Mouse (Mus musculus): ENCODE measurements around the gene Mb21d2. TPM values are rescaled to one million over a fixed set of nuclear protein-coding genes. Genes with fewer than 3 reads are reported as not detected.

Gene Mb21d2
- polyA plus RNA-seq (2012; rRNA removed): 33.1 and 35.5 TPM in 2 replicates

DNA sequence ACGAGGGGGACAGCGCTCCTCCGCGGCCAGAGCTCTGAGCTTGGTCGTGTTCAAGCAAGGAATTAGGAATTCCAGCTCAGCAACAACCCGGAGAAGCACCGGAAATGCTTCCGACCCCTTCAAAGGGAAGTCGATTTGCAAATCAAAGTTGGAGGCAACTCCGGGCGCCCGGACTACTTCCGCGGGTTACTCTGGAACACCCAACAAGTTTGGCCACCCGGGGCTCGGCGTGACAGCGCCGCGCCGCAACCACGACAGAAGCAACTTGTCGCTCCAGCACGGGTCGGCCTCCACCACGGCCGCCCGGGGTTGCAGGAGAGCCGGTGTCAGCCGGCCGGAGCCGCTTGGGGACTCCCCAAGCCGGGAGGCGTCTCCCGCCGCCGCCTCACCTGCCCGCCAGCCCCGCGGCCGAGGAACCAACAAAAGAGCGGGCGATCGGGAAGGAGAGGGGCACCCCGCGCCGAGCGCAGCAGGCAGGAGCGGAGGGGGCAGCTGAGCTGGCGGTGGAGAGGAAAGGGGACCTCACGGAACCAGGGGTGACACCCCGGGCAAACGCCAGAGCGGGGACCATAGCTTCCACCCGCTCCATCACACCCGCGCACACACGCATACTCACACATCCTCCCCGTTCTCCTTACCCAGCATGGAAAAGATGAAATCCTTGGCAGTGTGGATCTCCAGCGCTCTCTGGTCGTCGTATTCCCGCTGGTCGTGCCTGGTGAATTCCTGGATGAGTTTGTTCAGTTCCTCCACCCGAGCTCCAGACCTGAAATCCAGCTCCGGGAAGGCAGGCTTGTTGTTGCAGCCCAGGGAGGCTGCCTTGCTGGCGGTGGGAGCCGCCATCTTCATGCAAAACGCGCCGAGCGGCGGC lies at the start of gene Mb21d2:
Gene Mb21d2, minus strand, starts transcription at position 859 of the 871 bp plus-strand sequence.
- TF ChIP-seq CTCF (IDR thresholded peaks at IDR 0.05; ENCODE audit: extremely low read depth, insufficient read depth, low read length): no peak
- TF ChIP-seq POLR2A (IDR thresholded peaks at IDR 0.05; ENCODE audit: extremely low read depth, insufficient read depth, low read length): 0 out of 2 replicates have a peak, but pooled peaks have one; percentile 21
- Histone ChIP-seq H3K27ac (ENCODE audit: insufficient read depth, low read length) (peak within 1 kb of the TSS; percentile 73; the same call in 1 of the 2 replicates), H3K4me1 (ENCODE audit: control insufficient read depth, insufficient read depth, low read length) (no peaks in the 10 kb centered on the region), H3K4me3 (ENCODE audit: insufficient read depth, low read length) (peak within 1 kb of the TSS; percentile 75)

DNA sequence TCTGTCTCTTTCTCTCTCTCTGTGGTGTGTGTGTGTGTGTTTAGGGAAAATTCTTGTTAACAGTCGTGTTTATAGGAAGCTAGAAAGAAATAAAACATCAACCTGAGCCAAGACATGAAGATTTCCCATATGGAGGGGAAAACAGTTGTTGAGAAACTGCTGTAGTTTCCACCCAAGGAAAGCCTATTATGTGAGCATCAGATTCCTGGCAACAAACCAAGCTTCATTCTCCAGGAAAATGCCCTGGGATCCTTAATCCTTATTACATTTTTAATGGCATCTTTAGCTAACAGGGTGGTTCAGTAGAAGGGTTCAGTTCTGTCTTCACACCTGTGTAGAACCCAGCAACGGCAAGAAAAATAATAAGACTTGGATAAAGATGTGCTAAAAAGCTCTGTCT lies 36.8 kb upstream of the Mb21d2 start:
- TF ChIP-seq POLR2A (IDR thresholded peaks at IDR 0.05; ENCODE audit: extremely low read depth, insufficient read depth, low read length) (no peak), CTCF (IDR thresholded peaks at IDR 0.05; ENCODE audit: extremely low read depth, insufficient read depth, low read length) (no peak)
- H3K4me3 ChIP-seq (ENCODE audit: insufficient read depth, low read length): no peak overlapping the region
- H3K4me1 ChIP-seq (ENCODE audit: control insufficient read depth, insufficient read depth, low read length): no peaks in the 10 kb centered on the region
- H3K27ac ChIP-seq (ENCODE audit: insufficient read depth, low read length): no peak overlapping the region

DNA sequence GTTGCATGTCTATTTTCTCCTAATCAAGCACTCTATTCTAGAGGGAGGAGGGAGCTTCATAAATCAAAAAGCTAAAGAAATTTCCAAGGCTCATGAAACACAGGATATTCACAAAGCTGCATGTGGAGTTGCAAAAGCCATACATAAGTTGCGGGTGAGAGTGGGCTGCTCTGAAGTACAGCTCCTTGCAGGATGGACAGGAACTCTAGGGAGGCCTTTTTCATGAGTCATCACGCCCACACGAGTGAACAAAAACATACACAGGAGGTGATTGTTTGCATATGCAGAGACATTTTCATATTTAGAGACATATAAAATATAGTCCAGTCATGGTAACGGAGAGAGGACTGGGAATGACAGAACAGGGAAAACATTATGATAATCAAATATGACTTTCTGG lies 34.6 kb upstream of the Mb21d2 start:
- H3K27ac ChIP-seq (ENCODE audit: insufficient read depth, low read length): no peak overlapping the region
- TF ChIP-seq POLR2A (IDR thresholded peaks at IDR 0.05; ENCODE audit: extremely low read depth, insufficient read depth, low read length) (no peak), CTCF (IDR thresholded peaks at IDR 0.05; ENCODE audit: extremely low read depth, insufficient read depth, low read length) (no peak)
- H3K4me3 ChIP-seq (ENCODE audit: insufficient read depth, low read length): no peak overlapping the region
- H3K4me1 ChIP-seq (ENCODE audit: control insufficient read depth, insufficient read depth, low read length): no peaks in the 10 kb centered on the region

DNA sequence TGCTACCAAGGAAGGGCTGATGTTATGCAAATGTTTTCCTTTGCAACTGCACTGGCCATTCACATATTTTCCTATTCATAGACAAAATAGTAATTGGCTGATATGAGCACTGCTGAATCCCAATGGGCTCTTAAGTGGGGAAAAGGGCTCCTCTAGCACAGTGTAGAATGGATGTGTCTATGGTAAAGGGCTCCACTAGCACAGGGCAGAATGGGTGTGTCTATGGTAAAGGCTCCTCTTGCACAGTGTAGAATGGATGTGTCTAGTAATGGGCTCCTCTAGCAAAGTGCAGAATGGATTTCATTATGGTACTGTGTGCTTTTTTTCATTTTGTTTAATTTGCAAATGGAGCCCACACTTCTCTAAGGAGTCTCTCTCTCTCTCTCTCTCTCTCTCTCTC lies 33.5 kb upstream of the Mb21d2 start:
- Histone ChIP-seq H3K4me3 (ENCODE audit: insufficient read depth, low read length) (no peak overlapping the region), H3K4me1 (ENCODE audit: control insufficient read depth, insufficient read depth, low read length) (no peaks in the 10 kb centered on the region), H3K27ac (ENCODE audit: insufficient read depth, low read length) (no peak overlapping the region)
- TF ChIP-seq CTCF (IDR thresholded peaks at IDR 0.05; ENCODE audit: extremely low read depth, insufficient read depth, low read length) (no peak), POLR2A (IDR thresholded peaks at IDR 0.05; ENCODE audit: extremely low read depth, insufficient read depth, low read length) (no peak)

DNA sequence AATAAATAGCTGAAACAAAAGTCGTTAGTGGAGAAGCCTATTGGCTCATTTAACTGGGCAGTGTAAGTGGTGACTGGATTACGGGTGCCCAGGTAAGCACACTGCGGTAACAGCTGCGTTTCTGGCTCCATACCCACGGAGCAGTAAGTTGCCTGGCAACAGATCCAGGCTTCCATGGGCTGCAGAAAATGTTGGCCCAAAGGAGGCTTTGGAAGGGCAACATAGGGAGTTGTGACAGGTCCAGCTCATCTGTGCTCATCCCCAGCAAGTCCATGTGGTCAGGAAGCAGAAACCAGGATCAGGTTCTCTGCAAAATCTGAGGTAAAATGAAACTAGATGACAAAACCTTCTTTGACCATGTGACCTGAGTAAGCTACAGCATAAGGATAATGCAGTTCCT lies 20.3 kb upstream of the Mb21d2 start:
- TF ChIP-seq CTCF (IDR thresholded peaks at IDR 0.05; ENCODE audit: extremely low read depth, insufficient read depth, low read length) (no peak), POLR2A (IDR thresholded peaks at IDR 0.05; ENCODE audit: extremely low read depth, insufficient read depth, low read length) (no peak)
- Histone ChIP-seq H3K4me1 (ENCODE audit: control insufficient read depth, insufficient read depth, low read length) (no peaks in the 10 kb centered on the region), H3K4me3 (ENCODE audit: insufficient read depth, low read length) (no peak overlapping the region), H3K27ac (ENCODE audit: insufficient read depth, low read length) (no peak overlapping the region)

DNA sequence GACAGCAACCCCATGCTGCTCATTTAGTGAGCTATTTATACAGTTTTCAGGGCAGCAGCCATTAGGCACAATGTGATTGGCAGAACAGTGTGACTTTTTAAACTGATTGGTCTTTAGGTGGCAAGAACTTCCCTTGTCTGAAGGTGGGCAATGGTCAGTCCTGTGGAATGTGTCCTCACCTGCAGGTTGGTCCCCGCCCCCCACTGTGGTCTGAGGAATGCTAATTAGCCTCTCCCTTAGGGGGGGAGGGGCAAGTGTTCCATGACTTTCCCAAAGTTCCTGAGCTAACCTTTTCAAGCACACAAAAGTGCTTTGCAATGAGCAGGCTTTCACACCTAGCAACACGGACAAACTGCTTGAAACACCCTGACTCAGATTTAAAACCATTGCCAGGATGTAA lies 13.8 kb upstream of the Mb21d2 start:
- Histone ChIP-seq H3K4me3 (ENCODE audit: insufficient read depth, low read length) (no peak overlapping the region), H3K27ac (ENCODE audit: insufficient read depth, low read length) (no peak overlapping the region), H3K4me1 (ENCODE audit: control insufficient read depth, insufficient read depth, low read length) (no peaks in the 10 kb centered on the region)
- TF ChIP-seq POLR2A (IDR thresholded peaks at IDR 0.05; ENCODE audit: extremely low read depth, insufficient read depth, low read length) (no peak), CTCF (IDR thresholded peaks at IDR 0.05; ENCODE audit: extremely low read depth, insufficient read depth, low read length) (no peak)

DNA sequence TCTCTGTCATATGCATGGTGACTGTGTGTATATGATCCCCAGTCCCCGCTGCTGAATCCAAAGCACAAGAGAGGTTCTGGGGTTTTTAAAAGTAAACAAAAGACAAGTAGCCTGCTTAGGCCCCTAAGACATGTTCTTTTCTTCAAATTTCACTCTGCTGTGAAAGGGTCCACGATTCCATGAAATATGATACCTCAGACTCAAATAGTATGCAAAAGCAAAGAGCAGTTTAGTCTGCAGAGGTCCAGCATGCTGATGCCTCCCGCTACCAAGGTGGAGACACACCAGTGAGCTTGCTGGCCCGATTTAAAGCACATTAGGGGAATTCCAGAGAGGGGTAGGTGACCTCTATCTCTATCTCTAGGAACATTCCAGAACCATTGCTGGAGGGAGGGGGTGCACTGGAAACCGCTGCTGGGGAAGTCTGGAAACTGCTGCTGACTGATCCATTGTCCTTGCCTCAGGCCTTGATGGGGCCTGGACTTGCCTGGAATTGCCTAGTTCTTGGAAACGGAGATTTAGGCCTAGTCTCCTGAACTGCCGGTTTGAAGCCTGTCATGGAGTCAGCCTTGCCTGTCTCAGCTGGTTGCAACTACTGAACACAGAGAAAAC lies 6.8 kb upstream of the Mb21d2 start:
- Histone ChIP-seq H3K4me3 (ENCODE audit: insufficient read depth, low read length) (no peak overlapping the region), H3K27ac (ENCODE audit: insufficient read depth, low read length) (no peak overlapping the region), H3K4me1 (ENCODE audit: control insufficient read depth, insufficient read depth, low read length) (no peaks in the 10 kb centered on the region)
- TF ChIP-seq POLR2A (IDR thresholded peaks at IDR 0.05; ENCODE audit: extremely low read depth, insufficient read depth, low read length) (no peak), CTCF (IDR thresholded peaks at IDR 0.05; ENCODE audit: extremely low read depth, insufficient read depth, low read length) (no peak)

DNA sequence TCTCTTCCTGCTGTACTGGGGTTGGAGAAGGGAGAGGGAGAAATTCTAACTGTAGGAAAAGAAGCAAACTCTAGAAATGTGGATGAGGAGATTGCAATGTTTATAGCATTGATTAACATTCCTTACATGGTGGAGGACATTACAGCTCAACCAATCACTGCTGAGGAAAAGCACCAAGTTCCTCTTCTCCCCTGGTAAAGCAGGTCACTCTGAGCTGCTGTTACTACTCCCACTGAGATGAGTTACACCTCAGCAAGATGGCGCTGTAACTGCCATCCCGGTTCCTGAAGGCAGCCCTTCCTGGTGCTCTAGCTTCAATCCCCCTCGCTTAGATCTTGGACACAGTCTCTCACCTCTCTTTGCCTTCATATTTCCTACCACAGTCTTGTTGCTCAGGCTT lies 6.2 kb upstream of the Mb21d2 start:
- H3K27ac ChIP-seq (ENCODE audit: insufficient read depth, low read length): no peak overlapping the region
- TF ChIP-seq POLR2A (IDR thresholded peaks at IDR 0.05; ENCODE audit: extremely low read depth, insufficient read depth, low read length): no peak
- no peak for TF ChIP-seq CTCF (IDR thresholded peaks at IDR 0.05; ENCODE audit: extremely low read depth, insufficient read depth, low read length)
- H3K4me3 ChIP-seq (ENCODE audit: insufficient read depth, low read length): no peak overlapping the region
- H3K4me1 ChIP-seq (ENCODE audit: control insufficient read depth, insufficient read depth, low read length): no peaks in the 10 kb centered on the region

DNA sequence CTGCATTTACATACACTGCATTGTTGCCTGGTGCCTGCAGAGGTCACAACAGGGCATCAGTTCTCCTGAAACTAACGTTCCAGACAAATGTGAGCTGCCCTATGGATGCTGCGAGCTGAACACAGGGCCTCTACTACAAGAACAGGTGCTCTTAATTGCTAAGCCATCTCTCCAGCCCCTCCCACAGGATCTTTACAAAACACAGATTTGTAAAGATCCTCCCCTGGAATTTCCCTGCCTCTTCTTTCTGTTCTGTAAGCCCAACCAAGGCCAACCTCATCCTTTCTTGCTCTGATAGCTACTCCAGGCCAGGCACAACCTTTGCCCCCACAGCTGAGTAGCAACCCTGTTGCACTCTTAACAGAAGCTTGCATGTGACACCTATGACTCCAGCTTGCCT lies 1.7 kb upstream of the Mb21d2 start:
- TF ChIP-seq CTCF (IDR thresholded peaks at IDR 0.05; ENCODE audit: extremely low read depth, insufficient read depth, low read length) (no peak), POLR2A (IDR thresholded peaks at IDR 0.05; ENCODE audit: extremely low read depth, insufficient read depth, low read length) (no peak)
- Histone ChIP-seq H3K27ac (ENCODE audit: insufficient read depth, low read length) (no peak overlapping the region), H3K4me3 (ENCODE audit: insufficient read depth, low read length) (no peak overlapping the region), H3K4me1 (ENCODE audit: control insufficient read depth, insufficient read depth, low read length) (no peaks in the 10 kb centered on the region)

DNA sequence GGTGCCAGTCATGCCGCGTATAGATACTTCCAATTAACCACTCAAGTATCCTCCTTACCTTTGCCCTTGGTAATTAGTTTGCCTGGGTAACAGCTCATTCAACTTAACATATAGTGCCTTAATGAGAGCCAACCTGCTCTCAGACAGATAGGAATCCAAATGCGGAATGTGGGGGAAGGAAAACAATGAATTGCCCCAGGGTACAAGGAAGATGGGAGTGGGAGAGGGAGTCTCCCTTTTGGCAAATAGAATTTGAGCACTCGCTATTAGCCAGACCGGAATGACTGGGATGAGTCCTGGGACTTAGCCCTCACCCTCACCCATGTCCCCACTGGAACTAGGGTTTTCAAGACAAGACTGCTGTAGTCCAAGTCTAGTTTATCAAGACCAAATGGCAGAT lies 953 bp upstream of the Mb21d2 start:
- TF ChIP-seq POLR2A (IDR thresholded peaks at IDR 0.05; ENCODE audit: extremely low read depth, insufficient read depth, low read length) (no peak), CTCF (IDR thresholded peaks at IDR 0.05; ENCODE audit: extremely low read depth, insufficient read depth, low read length) (no peak)
- Histone ChIP-seq H3K4me1 (ENCODE audit: control insufficient read depth, insufficient read depth, low read length) (no peaks in the 10 kb centered on the region), H3K27ac (ENCODE audit: insufficient read depth, low read length) (no peak overlapping the region), H3K4me3 (ENCODE audit: insufficient read depth, low read length) (peak overlapping the region; percentile 75; the same call in 1 of the 2 replicates)

All from cortical plate, adult 2 months (tissue).